Mouse (Mus musculus) embryonic fibroblast, embryonic 13.5 days (primary cell): ENCODE data around the gene Ppp1r7.

Experiments
- CTCF ChIP-seq: IDR thresholded peaks from 2 replicates; pipeline ENCODE4 v1.5.1; 2011; ENCODE audit warnings: mild to moderate bottlenecking, control low read depth, low read length, moderate library complexity, borderline replicate concordance; ENCODE audit not compliant: insufficient read depth
- POLR2A ChIP-seq: IDR thresholded peaks from 2 replicates; pipeline ENCODE4 v1.6.1; 2011; ENCODE audit warnings: low read depth, mild to moderate bottlenecking, control low read depth, low read length, moderate library complexity

DNA sequence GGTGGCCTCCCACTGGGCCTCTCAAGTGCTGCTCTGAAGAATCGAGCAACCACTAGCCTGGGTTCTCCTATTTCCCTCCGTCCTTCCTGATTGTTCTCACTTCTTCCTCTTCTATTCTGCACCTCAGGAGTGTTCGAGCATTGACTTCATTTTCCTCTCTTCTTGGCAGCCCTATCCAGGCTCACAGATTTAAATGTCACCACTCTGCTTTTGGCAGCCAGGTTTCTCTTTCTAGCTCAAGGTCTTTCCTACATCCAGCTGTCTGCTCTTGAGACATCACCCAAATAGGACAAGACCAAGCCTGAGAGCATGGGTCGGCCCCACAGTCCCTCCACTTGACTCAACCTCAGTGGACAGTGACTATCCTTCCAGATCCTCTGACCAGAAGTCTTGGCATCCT is 20.0 kb downstream of the Ppp1r7 start:
- TF ChIP-seq CTCF, result no peak
- TF ChIP-seq POLR2A, result no peak
